Mouse (Mus musculus) 3134 (cell line): Measurements from ENCODE around the gene Pnn.
"Not testable (repeated sequence)": the region's sequence is repeated elsewhere in the genome, so short reads cannot be mapped to it uniquely, and the experiment has no call there.

Experiments used
- DNase-seq: peaks from one replicate; pipeline ENCODE4 v3.0.0-alpha.2; 2011; ENCODE audit warnings: low spot score; ENCODE audit not compliant: insufficient read length; ENCODE audit errors: extremely low read depth

The Pnn gene

DNA sequence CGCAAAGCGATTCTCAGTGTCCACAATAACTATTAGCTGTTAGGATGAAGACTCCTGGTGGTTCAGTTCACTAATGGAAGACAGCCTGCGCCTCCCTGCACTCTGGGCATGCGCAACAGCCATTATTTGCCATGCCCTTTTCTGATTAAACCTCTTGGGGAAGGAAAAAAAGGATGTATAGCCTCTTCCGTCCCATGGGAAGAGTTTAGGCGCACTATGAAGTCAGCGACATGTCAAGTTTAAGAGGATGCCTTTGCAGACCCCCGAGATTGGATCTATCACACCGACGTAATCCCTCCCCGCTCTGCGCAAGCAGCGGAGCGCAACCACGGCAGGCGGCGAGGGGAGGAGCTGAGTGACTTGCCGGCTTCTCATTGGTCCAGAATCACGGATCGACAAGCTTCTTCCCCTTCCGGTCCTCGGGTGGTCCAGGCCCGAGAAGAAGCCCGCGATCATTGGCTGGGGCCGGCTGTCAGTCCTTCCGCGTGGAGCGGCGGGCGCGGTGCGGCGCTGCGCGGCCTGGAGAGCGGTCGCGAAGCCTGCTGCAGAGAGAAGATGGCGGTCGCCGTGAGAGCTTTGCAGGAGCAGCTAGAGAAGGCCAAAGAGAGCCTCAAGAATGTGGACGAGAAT is at the start of gene Pnn:
Pnn (plus strand) TSS at position 437 of the 630 bp plus-strand sequence.
- peak; percentile 98 for DNase-seq

DNA sequence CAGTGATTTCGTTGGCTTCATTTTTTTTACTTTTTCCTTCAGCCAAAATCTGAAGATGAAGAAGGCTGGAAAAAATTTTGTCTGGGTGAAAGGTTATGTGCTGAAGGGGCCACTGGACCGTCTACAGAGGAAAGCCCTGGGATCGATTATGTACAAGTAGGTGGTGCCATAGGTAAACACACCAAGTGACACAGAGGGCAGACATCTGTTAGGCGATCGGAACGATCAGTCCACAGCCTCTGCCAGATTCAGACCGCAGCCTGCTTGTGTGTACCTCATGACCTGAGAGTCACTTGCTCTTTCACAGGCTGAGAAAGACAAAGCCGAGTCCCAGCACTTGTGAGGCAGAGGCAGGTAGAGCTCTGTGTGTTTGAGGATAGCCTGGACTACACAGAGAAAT is 48.7 kb upstream of the Pnn start:
- DNase-seq = no peak

DNA sequence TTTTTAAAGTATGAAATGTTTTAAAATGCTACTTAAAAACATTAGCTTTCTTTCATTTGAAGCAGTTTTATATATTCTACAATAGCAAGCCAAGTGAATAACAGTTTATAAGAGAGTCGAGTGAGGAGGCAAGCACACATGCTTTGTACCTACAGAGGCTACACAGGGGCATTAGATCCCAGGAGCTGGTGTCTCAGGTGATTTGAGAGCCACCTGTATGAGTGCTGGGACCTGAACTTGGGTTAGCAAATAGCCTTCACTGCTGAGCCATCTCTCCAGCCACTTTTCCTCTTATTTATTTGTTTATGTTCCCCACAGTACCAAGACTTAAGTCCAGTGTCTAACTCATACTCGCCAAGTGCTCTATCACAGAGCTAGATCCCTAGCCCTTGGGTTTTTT is 46.8 kb upstream of the Pnn start:
- DNase-seq = no peak

DNA sequence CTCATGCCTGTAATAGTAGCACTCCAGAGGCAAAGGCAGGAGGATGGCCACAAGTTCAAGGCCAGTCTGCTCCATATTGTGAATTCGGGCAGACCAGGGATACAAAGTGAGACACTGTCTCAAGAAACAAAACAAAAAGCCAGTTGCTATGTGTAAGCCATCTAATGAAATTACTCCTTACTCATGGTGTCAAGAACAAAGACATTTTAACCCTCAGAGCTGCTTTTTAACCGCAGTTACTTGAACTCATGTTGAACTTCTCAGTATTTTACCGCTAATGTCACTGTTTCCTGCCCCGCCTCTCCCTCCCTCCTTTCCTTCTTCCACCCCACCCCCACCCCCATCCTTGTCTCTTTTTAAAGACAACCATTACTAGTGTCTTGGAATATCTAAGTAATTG is 45.4 kb upstream of the Pnn start:
- no peak for DNase-seq

DNA sequence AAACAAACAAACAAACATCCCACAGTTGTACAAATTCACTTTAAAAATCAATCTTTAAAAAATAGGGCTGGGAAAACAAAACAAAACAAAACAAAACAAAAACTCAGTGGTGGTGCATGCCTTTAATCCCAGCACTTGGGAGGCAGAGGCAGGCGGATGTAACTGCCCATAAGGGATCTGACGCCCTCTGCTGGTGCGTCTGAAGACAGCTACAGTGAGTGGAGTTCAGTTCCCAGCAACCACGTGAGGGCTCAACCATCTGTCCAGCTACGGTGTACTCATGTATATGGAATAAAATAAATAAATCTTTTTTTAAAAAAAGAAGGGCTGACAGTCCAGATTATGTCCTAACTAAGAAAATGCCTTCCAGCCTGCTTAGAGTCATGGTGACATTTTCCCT is 34.6 kb upstream of the Pnn start:
- no peak for DNase-seq

DNA sequence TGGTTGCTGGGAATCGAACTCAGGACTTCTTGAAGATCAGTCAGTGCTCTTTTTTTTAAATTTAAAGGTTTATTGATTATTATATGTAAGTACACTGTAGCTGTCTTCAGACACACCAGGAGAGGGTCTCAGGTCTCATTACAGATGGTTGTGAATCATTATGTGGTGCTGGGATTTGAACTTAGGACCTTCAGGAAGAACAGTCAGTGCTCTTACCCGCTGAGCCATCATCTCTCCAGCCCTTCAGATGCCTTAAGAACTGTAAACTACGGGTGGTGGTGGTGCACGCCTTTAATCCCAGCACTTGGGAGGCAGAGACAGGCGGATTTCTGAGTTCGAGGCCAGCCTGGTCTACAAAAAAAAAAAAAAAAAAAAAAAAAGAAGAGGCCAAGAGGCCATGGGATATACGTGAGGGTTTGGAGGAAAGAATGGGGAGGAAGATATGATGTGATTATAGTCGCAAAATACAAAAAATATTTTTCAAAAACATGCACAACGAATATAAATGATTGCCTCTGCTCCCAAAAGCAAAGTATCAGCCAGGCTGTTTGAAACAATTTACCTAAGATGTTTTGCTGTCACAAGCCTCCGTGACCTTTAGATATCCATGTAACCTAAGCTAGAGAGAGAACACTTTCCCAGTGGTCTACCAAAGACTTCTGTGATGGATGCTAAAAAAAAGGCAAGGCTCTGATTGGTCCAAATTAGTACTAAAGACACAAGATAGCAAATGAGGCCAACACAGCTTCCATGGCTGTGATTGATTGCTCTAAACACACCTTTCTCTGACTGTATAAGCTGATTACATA is 27.3 kb upstream of the Pnn start:
- no peak for DNase-seq

DNA sequence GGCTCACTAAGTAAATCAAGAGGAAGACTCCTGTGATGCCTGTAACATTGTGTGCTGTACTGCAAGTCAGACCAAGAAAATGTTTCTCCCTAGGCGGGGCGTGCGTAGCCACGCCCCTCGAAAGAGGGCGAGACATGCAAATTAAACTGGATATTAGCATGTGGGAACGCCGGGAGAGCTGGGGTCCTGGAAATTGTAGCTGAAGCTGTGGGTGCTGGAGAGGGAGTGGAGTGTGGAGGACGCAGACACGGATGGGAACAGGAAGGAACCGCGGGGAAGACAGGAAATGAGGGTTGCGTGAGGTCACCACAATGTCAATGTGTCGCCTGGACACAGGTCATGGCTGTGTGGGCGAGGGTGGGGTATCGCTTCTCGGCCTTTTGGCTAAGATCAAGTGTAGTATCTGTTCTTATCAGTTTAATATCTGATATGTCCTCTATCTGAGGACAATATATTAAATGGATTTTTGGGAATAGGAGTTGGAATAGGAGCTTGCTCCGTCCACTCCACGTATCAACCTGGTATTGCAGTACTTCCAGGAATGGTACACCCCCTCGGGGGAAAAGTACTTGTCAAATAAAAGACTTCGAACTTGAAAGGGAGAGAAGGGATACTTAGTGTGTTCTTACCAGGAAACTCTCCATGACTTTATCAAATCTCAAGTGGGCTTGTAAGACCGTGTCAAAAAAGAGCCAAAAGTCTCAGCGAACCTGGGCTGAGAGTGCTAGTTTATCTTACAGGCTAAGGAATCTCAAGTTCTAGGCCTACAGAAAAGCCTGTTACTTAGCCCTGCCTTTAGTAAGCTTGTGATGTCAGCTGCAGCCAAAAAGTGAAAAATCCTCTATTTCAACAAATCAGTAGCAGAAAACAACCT is 26.5 kb upstream of the Pnn start:
- peak; percentile 15 for DNase-seq

DNA sequence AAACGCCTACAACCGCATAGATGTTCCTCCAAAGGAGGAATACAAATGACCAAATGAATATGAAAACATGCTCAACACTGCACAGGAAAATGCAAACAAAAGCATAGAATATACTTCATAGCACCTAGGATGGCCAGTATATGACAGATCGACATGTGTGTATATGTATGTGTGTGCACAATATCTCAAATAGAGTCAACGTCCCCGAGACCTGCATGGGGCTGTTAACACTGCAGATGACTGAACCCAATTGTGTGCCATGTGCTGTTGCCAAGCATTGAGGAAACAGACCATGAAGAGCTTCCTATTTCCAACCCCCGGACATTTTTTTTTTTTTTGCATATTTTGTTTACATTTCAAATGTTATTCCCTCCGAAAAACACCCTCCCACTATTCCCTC is 25.8 kb upstream of the Pnn start:
- DNase-seq = no peak

DNA sequence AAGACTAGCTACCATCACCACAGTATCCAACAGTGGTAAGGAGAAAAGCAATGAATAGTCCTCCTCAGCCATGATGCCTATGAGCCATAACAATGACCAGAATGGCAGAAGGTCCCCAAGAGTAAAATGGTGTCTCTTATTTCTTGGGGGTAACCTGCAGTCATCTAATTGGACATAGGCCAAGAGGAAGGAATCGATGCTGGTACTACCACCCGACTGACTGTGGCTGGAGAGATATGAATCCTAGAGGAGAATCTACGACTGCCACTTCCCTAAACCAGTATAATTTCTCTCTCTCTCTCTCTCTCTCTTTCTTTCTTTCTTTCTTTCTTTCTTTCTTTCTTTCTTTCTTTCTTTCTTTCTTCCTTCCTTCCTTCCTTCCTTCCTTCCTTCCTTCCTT is 14.2 kb upstream of the Pnn start:
- DNase-seq = no peak

DNA sequence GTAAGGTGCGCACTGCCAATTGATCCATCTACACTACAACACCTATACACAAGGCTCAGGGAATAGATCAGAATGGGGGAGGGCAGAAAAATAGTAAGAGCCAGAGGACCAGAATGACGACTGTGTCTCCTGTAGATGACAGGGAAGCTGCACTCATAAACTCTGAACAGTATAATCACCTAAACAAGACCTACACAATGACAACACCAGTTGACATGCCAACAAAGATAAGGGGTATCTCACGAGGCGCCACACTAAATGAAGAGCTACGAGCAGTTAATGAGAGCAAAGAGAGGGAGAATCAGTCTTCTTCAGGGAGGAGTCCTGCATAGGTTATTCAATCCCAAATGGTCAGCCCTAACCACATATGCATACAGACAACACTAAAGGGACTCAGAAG is 13.5 kb upstream of the Pnn start:
- no peak for DNase-seq

DNA sequence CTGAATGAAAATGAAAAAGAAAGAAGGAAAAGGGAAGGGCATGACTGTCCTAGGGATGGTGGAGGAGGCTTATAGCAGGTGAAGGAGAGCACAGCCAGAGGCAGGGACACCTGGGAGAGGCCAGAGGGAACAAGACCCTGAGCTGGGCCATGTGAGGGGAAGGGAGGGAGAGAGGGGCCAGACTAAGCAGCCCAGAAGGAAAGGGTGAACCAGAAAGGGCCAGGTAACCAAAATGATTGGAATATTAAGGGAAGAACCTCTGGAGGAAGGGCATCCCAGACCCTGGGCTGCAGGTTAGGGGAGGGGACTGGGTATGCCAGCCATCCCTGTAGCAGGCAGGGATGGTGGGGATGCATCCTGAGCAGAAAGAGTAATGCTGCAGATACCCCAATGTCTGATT is 12.7 kb upstream of the Pnn start:
- no peak for DNase-seq

DNA sequence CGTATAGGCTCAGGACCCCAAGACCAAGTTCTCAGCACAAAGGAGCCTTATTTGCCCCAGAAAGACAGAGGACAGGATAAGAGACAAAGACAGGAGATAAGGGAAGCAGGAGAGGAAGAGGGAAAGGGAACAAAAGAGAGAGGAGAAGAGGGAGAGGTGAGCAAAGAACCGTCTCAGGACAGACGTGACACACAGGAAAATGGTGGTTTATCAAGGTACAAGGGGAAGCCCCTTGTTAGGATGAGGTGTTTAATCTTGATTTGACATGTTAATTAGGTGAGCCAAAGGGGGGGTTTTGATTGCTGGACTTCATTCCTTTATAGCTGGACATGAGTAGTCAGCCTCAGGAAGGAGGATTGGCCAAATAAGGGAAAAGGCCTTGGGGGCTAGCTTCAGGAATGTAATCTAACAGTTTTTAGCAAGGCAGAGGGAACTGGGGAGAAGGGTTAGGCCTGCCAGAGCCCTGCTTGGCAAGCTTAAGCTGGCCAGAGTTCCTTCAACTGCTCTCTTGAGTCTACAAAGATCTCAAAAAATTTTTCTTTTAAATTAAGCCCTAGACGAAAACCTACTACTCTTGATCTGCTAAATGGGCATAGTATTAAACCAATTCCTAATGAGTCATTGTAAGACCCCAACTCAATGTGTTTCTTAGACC is 11.4 kb upstream of the Pnn start:
- DNase-seq = no peak

DNA sequence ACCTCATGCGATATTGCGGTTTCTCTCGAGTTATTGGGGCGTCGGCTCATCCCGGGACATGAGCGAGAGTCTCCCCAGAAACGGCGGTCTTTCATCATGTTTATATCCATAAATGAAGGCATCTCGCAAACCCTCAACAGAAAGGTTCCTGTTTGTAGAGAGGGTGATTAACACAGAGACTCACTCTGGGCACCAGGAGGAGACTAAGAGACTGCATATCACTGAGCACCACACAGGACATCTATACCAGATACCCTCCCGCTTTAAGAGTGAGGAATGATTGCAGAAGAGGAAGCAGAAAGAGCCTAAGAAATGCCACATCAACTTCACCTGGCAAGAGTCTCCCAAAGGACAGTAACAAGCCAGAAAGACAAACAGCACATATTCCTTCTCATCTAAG is 10.5 kb upstream of the Pnn start:
- no peak for DNase-seq

DNA sequence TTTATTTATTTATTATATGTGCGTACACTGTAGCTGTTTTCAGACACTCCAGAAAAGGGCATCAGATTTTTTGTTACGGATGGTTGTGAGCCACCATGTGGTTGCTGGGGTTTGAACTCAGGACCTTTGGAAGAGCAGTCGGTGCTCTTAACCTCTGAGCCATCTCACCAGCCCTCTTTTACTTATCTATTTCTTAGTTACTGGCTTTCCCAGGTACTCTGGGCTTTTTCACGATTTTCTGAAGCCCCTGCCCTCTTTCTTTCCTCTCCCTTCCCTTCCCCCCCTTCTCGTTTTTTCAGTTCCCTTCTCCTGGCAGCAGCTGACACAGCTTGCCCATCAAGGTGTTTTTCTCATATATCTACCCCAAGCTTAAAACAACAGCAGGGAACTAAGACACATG is 8.4 kb upstream of the Pnn start:
- not testable (repeated sequence) for DNase-seq

DNA sequence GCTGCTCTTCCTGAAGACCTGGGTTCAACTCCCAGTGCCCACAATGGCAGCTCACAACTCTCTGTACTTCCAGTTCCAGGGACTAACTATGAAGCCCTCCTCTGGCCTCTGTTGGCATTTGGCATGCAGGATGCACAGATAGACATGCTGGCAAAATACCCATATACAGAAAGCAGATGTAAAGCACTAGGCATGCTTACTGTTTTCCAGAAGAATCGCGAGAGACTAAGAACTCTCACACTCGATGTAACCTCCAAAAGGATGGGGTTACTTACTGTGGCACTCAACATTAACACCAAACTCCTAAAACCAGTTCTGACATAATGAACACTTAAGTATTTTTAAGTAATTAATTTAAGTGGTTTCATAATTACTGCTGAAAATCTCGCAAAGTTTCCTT is 6.4 kb upstream of the Pnn start:
- no peak for DNase-seq

DNA sequence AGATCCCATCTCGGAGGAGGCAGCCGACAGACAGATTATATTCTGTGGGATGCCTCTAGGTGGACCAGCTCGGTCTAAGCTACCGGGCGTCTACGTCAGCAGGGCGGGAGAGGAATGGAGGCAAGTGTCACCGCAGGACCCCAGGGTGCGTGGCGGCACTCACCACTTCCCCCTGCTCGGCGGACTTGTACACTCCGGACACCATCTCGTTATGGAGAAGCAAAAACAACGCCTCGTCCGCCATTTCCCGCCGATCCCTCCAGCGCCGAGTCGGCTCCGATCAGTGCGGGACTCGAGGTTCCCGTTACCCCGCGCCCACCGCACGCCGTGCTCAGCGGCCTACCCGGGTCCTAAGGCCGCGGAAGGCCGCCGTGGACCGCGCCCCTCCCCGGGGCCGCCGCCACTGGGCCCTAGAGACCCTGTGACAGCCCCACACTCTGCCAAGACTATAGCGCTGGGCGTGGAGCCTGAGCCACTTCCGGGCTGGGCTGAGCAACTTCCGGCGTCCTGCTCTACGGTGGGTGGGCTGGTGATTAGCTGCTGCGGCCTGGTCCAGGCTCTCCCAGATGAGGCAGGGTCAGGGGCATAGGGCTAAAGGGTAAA is 5.6 kb upstream of the Pnn start, which contains the start of gene Trappc6b:
Trappc6b (minus strand) TSS at position 480 of the 603 bp plus-strand sequence.
- peak; percentile 82 for DNase-seq

DNA sequence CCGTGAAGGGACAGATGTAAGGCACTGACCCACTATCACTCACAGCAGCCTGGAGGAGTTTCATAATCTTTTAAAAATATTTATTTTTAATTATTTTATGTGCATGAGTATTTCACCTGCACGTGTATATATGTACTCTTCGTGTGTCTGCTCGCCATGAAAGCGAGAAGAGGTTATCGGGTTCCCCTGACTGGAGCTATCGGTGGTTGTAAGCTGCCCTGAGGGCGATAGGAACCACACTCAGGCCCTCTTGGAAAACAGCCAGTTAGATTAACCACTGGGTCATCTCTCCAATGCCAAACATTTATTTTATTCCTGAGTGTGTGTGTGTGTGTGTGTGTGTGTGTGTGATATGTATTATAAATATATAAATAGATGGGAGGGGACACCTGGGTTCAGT is 1.8 kb upstream of the Pnn start:
- DNase-seq = no peak

DNA sequence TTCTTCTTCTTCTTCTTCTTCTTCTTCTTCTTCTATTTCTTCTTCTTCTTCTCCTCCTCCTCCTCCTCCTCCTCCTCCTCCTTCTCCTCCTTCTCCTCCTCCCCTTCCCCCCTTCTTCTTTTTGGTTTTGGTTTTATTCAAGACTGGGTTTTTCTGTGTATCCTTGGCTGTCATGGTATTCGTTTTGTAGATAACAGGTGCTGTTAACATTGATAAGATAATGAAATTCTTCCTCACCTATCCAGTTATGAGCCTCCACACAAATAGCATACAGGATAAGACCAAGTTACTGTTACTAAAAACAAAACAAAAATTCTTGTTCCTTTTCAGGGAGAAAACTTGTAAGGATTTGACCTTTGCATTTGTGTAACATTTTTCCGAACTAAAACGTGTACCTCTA is 908 bp upstream of the Pnn start:
- DNase-seq = no peak

DNA sequence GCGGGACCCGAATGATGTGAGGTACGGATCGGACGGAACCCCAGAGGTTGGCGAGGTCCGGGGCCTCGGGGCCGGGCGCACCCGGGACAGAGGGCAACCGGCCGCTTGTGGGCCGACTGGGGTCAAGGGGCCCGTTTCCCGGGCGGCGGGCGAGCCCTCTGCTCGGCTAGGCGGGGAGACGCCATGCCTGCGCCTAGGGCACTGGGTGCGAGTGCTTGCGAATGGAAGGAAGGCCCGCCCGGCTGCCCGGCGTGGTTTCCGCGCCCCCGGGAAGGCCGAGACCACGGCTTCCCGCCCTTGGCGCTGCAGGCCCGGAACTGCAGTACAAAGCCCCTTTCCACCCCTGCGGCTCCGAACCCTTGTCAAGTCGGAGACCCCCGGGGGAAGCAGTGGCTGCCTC is 411 bp downstream of the Pnn start:
- no peak for DNase-seq

DNA sequence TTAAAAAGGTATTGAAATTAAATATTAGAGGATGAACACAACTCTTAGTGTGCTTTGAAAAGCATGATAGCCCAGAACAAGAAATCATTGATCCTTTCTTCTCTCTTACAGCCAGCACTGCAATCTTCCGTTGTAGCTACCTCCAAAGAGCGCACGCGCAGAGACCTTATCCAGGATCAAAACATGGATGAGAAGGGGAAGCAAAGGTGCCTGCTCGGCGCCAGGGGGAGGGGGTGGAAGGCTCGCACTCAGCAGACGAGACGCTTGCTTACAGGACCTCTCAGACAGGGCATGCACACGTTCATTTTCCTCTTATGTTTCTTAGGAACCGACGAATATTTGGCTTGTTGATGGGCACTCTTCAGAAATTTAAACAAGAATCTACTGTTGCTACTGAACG is 2.1 kb downstream of the Pnn start:
- DNase-seq = no peak

DNA sequence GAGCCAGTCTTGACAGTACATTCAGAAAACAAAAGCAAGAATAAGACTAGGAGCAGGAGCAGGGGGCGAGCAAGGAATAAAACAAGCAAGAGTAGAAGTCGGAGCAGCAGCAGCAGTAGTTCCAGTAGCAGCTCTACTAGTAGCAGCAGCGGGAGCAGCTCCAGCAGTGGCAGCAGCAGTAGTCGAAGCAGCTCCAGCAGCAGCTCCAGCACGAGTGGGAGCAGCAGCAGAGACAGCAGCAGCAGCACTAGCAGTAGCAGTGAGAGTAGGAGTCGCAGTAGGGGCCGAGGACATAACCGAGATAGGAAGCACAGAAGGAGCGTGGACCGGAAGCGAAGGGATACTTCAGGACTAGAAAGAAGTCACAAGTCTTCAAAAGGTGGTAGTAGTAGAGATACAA is 5.6 kb downstream of the Pnn start:
- DNase-seq = no peak
